8 mouse cellular contexts compared by ENCODE assay signal in genomic region chr4:123201186-123202093, GRCm38 (mm10). TPM values are rescaled to one million over a fixed set of nuclear protein-coding genes. Genes with fewer than 3 reads are reported as not detected.
A peak's percentile ranks its signal among the peaks of the same experiment; 100 is the strongest.
DNase-seq lines count a peak whose midpoint lies in the region; ATAC-seq lines count a peak whose summit lies in the region.

Gene Nt5c1a, plus strand, starts transcription at chr4:123201504.

- peak; percentile 76 for ATAC-seq in frontal cortex, adult (ENCODE audit: low TSS enrichment)
- peak; percentile 55 for ATAC-seq in forebrain, embryonic 15.5 days (replicated peaks)
- peak; percentile 59 for ATAC-seq in midbrain, embryonic 13.5 days

- H3K9me3 ChIP-seq in forebrain, embryonic 15.5 days: no peaks in the 10 kb centered on the region
- H3K9me3 ChIP-seq in midbrain, embryonic 13.5 days: no peaks in the 10 kb centered on the region

- peaks cover 13% of the 10 kb centered on the region for H3K4me1 ChIP-seq in forebrain, embryonic 15.5 days
- H3K4me1 ChIP-seq in midbrain, embryonic 13.5 days (replicated peaks): peaks cover 15% of the 10 kb centered on the region

- H3K36me3 ChIP-seq in forebrain, embryonic 15.5 days: no peaks in the 10 kb centered on the region
- no peaks in the 10 kb centered on the region for H3K36me3 ChIP-seq in midbrain, embryonic 13.5 days

- peak within 1 kb of the TSS; percentile 34 for H3K4me3 ChIP-seq in forebrain, embryonic 15.5 days
- peak within 1 kb of the TSS; percentile 45 for H3K4me3 ChIP-seq in midbrain, embryonic 13.5 days (replicated peaks)

- H3K27me3 ChIP-seq in forebrain, embryonic 15.5 days: peaks cover 7% of the 10 kb centered on the region; the same call in 1 of the 2 replicates
- H3K27me3 ChIP-seq in midbrain, embryonic 13.5 days: peaks cover 56% of the 10 kb centered on the region

- DNase-seq in frontal cortex, postnatal 14 days (ENCODE audit: low spot score in 2 of 2): no peak
- DNase-seq in cerebellum, adult 11-12 months: peak; percentile 76
- peak; percentile 84 for DNase-seq in heart, postnatal 4 days
- DNase-seq in left cerebral cortex, adult 8-10 months (ENCODE audit: low spot score in 2 of 2): peak in 1 of 2 experiments; percentile 36
- DNase-seq in adipocyte (ENCODE audit: low spot score): no peak

- peak within 1 kb of the TSS; percentile 58 for H3K4me2 ChIP-seq in forebrain, embryonic 15.5 days (replicated peaks)
- peak within 1 kb of the TSS; percentile 79 for H3K4me2 ChIP-seq in midbrain, embryonic 13.5 days (replicated peaks)

- peak within 1 kb of the TSS; percentile 38 for H3K9ac ChIP-seq in forebrain, embryonic 15.5 days (replicated peaks)
- H3K9ac ChIP-seq in midbrain, embryonic 13.5 days (replicated peaks): peak within 1 kb of the TSS; percentile 61

- no peak within 1 kb of the TSS for H3K27ac ChIP-seq in forebrain, embryonic 15.5 days (replicated peaks)
- H3K27ac ChIP-seq in midbrain, embryonic 13.5 days: no peak within 1 kb of the TSS

- under 1% methylated on average over 58 of the region's 58 CpGs for WGBS in forebrain, embryonic 15.5 days
- WGBS in midbrain, embryonic 13.5 days: 1% methylated on average over 58 of the region's 58 CpGs

RNA-seq across cellular contexts. Expression of gene Nt5c1a, which starts in this region (rescaled TPM):
- polyA plus RNA-seq in forebrain, embryonic 15.5 days (2015; fragmentation: Nextera tagmentation; extraction: Ambion mirVana): 0.15 TPM in 1 of 2 replicates, not detected in the other
- 10 to 100 TPM; 21.3 to 24.6 TPM for total RNA-seq in heart, postnatal 4 days (2021)
- 10 to 100 TPM; 10.1 to 14.5 (median 12.5) TPM for total RNA-seq in left cerebral cortex, adult 8-10 months (2022)
- polyA plus RNA-seq in midbrain, embryonic 13.5 days (2015; fragmentation: Nextera tagmentation; extraction: Ambion mirVana): not detected in 2 replicates

Comparison
In these comparisons a context has a peak if more than half of its experiments do, and no peak if none do; other contexts are left out.
1. Peak in ATAC-seq, H3K4me3 ChIP-seq, H3K9ac ChIP-seq and H3K4me2 ChIP-seq in forebrain, embryonic 15.5 days; RNA of the gene not detected or under 1 TPM.
2. Peak in ATAC-seq, H3K4me3 ChIP-seq, H3K9ac ChIP-seq and H3K4me2 ChIP-seq in midbrain, embryonic 13.5 days; RNA of the gene not detected or under 1 TPM.
3. DNase-seq: peak in cerebellum, adult 11-12 months (single experiment) and heart, postnatal 4 days (single experiment); none in frontal cortex, postnatal 14 days (0 of 2) and adipocyte (single experiment).
4. Peak in every context shown above with its lines, with median percentiles within 50 percentile points of each other: ATAC-seq.